Mouse (Mus musculus) heart, adult 2 months (tissue): ENCODE data around the gene Tstd2. TPM values are rescaled to one million over a fixed set of nuclear protein-coding genes. Genes with fewer than 3 reads are reported as not detected.

Source experiments
- DNase-seq, 2 experiments: peaks; one replicate each; pipeline ENCODE4 v3.0.0; 2021
- H3K27ac ChIP-seq: fragments of 200-600 bp; 2 replicates; pipeline ENCODE4 v1.8.1; 2022
- H3K27me3 ChIP-seq: fragments of 200-500 bp; 2 replicates; pipeline ENCODE4 v1.6.1; 2012; ENCODE audit warnings: mild to moderate bottlenecking, low read length, inconsistent platforms, mixed read lengths; ENCODE audit not compliant: control insufficient read depth, insufficient read depth
- H3K36me3 ChIP-seq: fragments of 200-500 bp; 2 replicates; pipeline ENCODE4 v1.6.1; 2012; ENCODE audit warnings: low read length, inconsistent platforms; ENCODE audit not compliant: control insufficient read depth, insufficient read depth
- H3K4me1 ChIP-seq: fragments of 200-500 bp; 2 replicates; pipeline ENCODE4 v1.6.1; 2011; ENCODE audit warnings: low read length; ENCODE audit not compliant: control insufficient read depth, insufficient read depth
- H3K4me3 ChIP-seq: fragments of 200-600 bp; 2 replicates; pipeline ENCODE4 v1.8.1; 2022
- H3K79me2 ChIP-seq: fragments of 200-500 bp; replicated peaks from 2 replicates; pipeline ENCODE4 v1.6.1; 2012; ENCODE audit warnings: mild to moderate bottlenecking, inconsistent platforms, low read length, moderate library complexity, mixed read lengths; ENCODE audit not compliant: control insufficient read depth, insufficient read depth
- H3K9ac ChIP-seq: fragments of 200-500 bp; 2 replicates; pipeline ENCODE4 v1.6.1; 2012; ENCODE audit warnings: low read depth, mild to moderate bottlenecking, control low read depth, inconsistent platforms, low read length, mixed read lengths
- CTCF ChIP-seq: fragments of 200-600 bp; IDR thresholded peaks from 2 replicates; pipeline ENCODE4 v1.8.1; 2022; ENCODE audit warnings: antibody characterized with exemption, mild to moderate bottlenecking, moderate library complexity
- EP300 ChIP-seq: fragments of 200-500 bp; IDR thresholded peaks from 2 replicates; pipeline ENCODE4 v1.6.1; 2011; ENCODE audit warnings: low read depth, low read length, control low read depth; ENCODE audit not compliant: insufficient read depth
- POLR2A ChIP-seq: fragments of 200-500 bp; IDR thresholded peaks from 2 replicates; pipeline ENCODE4 v1.6.1; 2011; ENCODE audit warnings: mild to moderate bottlenecking, low read depth, low read length, control low read depth; ENCODE audit not compliant: insufficient read depth
- WGBS: fragments of 180-500 bp; shearing (Covaris S2); methylation state at CpG from one replicate; pipeline ENCODE4 v1.1.7; 2018; 5-methylcytosine and 5-hydroxymethylcytosine counted together
- intact Hi-C: fragments of 180-260 bp; cut with DNase I; formaldehyde crosslinking; loops from one replicate; pipeline ENCODE4 v1.15.1; 2025
- polyA plus RNA-seq: library from polyadenylated mRNA; depleted of rRNA; stranded (reverse); fragments of >200 nt; gene quantifications from 2 replicates; pipeline ENCODE4 v1.2.3, GENCODE M21; 2012
- total RNA-seq, 2 experiments: library from RNA; stranded (reverse); gene quantifications; 2 replicates each; pipeline ENCODE4 v1.2.3; 2021

Tstd2 gene
- total and polyA plus RNA-seq, 3 experiments: 9.2 to 14.9 (median 13.4) TPM

GRCm38 (mm10) chr4:46076892-46077291, 61.6 kb downstream of the Tstd2 start:
- peak overlapping the region; percentile 51 for H3K27ac ChIP-seq
- peaks cover 8% of the 10 kb centered on the region for H3K36me3 ChIP-seq
- intact Hi-C loops: no loop called here
- H3K4me1 ChIP-seq: peaks cover 11% of the 10 kb centered on the region
- H3K4me3 ChIP-seq: no peak overlapping the region
- no peaks in the 10 kb centered on the region for H3K79me2 ChIP-seq
- TF ChIP-seq EP300: no peak
- TF ChIP-seq POLR2A: no peak
- no peak for TF ChIP-seq CTCF
- H3K9ac ChIP-seq: no peak overlapping the region
- 12% methylated on average over 2 of the region's 2 CpGs for WGBS
- H3K27me3 ChIP-seq: no peaks in the 10 kb centered on the region
- peak in 1 of 2 experiments; percentile 26 for DNase-seq

DNA sequence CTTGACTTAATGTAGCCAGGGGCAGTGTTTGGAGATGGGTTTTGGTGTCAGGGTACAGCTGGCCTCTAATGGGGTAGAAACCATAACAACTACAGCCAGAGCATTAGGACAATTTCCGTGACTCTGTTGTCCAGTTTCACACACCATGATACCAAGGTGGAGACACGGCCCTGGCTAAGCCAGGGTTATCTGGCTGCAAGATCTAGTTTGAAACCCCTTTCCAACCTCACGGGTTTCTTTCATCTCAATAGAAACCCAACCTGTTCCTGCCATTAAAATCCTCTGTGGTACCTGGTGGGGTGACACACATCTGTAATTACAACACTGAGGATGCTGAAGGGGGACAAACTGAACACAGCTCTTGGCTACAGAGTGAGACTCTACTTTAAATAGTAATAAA, 62.8 kb downstream of the Tstd2 start:
- TF ChIP-seq EP300: no peak
- no peak for TF ChIP-seq POLR2A
- no peak overlapping the region for H3K9ac ChIP-seq
- intact Hi-C loops: no loop called here
- H3K27me3 ChIP-seq: no peaks in the 10 kb centered on the region
- peak overlapping the region; percentile 51; the same call in 1 of the 2 replicates for H3K27ac ChIP-seq
- no peak for DNase-seq
- H3K4me3 ChIP-seq: no peak overlapping the region
- WGBS: 85% methylated on average over 3 of the region's 3 CpGs
- H3K4me1 ChIP-seq: peaks cover 9% of the 10 kb centered on the region
- peaks cover 6% of the 10 kb centered on the region for H3K36me3 ChIP-seq
- 0 out of 2 replicates have a peak, but pooled peaks cover 1% of the 10 kb centered on the region for H3K79me2 ChIP-seq

DNA sequence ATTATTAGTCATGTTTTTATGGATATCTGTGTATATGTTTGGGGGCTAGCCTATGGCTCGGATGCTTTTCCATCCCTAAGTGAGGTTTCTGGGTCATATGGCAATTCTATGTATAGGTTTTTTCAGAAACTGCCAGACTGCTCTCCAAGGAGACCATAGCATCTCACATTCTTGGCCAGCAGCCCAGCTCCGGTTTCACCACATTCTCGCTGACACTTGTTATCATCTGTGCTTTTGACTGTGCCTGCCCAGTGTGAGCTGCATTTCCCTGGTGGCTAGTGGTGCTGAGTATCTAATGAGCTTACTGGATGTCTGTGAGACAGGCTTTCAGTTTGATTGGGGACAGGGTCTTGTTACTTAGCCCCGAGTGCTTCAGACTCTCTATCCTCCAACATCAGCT, 64.8 kb downstream of the Tstd2 start:
- peak; percentile 56 to 66 for DNase-seq
- intact Hi-C loops: no loop called here
- 28% methylated on average over 4 of the region's 4 CpGs for WGBS
- no peak overlapping the region for H3K9ac ChIP-seq
- no peaks in the 10 kb centered on the region for H3K27me3 ChIP-seq
- H3K79me2 ChIP-seq: 0 out of 2 replicates have a peak, but pooled peaks cover 1% of the 10 kb centered on the region
- TF ChIP-seq EP300 (peak; percentile 67; the same call in 1 of the 2 replicates), POLR2A (0 out of 2 replicates have a peak, but pooled peaks have one; percentile 14), CTCF (no peak)
- H3K27ac ChIP-seq: peak overlapping the region; percentile 45; the same call in 1 of the 2 replicates
- H3K4me3 ChIP-seq: no peak overlapping the region
- H3K4me1 ChIP-seq: peaks cover 9% of the 10 kb centered on the region
- peaks cover 6% of the 10 kb centered on the region for H3K36me3 ChIP-seq

- H3K4me1 ChIP-seq: peaks cover 10% of the 10 kb centered on the region
- intact Hi-C loops: no loop called here
- 0 out of 2 replicates have a peak, but pooled peaks cover 1% of the 10 kb centered on the region for H3K79me2 ChIP-seq
- no peaks in the 10 kb centered on the region for H3K27me3 ChIP-seq
- no peak overlapping the region for H3K9ac ChIP-seq
- peaks cover 6% of the 10 kb centered on the region for H3K36me3 ChIP-seq
- no peak for TF ChIP-seq EP300
- no peak for TF ChIP-seq POLR2A
- TF ChIP-seq CTCF: no peak
- no peak for DNase-seq
- 58% methylated on average over 6 of the region's 6 CpGs for WGBS
- H3K27ac ChIP-seq: peak overlapping the region; percentile 45
- H3K4me3 ChIP-seq: no peak overlapping the region
Measured at GRCm38 (mm10) chr4:46072631-46073030, 65.9 kb downstream of the Tstd2 start.

- no peak overlapping the region for H3K9ac ChIP-seq
- intact Hi-C loops: no loop called here
- H3K79me2 ChIP-seq: peaks cover 1% of the 10 kb centered on the region; the same call in 1 of the 2 replicates
- peaks cover 3% of the 10 kb centered on the region for H3K36me3 ChIP-seq
- TF ChIP-seq EP300 (no peak), POLR2A (no peak), CTCF (no peak)
- DNase-seq: no peak
- WGBS: 78% methylated on average over 6 of the region's 6 CpGs
- H3K4me3 ChIP-seq: no peak overlapping the region
- no peaks in the 10 kb centered on the region for H3K27me3 ChIP-seq
- peaks cover 12% of the 10 kb centered on the region for H3K4me1 ChIP-seq
- H3K27ac ChIP-seq: no peak overlapping the region
Measured at GRCm38 (mm10) chr4:46069851-46070482, 68.5 kb downstream of the Tstd2 start.

GRCm38 (mm10) chr4:46068573-46068972, 69.9 kb downstream of the Tstd2 start:
- DNase-seq: no peak
- H3K27ac ChIP-seq: peak overlapping the region; percentile 39
- H3K27me3 ChIP-seq: no peaks in the 10 kb centered on the region
- 53% methylated on average over 1 of the region's 1 CpGs for WGBS
- peaks cover 3% of the 10 kb centered on the region; the same call in 1 of the 2 replicates for H3K36me3 ChIP-seq
- no peak for TF ChIP-seq POLR2A
- TF ChIP-seq EP300: no peak
- TF ChIP-seq CTCF: no peak
- H3K79me2 ChIP-seq: peaks cover 1% of the 10 kb centered on the region; the same call in 1 of the 2 replicates
- H3K4me3 ChIP-seq: no peak overlapping the region
- intact Hi-C loops: no loop called here
- peaks cover 15% of the 10 kb centered on the region for H3K4me1 ChIP-seq
- no peak overlapping the region for H3K9ac ChIP-seq
